Comparison of ENCODE assay signal across 11 mouse cellular contexts in the genomic region with DNA sequence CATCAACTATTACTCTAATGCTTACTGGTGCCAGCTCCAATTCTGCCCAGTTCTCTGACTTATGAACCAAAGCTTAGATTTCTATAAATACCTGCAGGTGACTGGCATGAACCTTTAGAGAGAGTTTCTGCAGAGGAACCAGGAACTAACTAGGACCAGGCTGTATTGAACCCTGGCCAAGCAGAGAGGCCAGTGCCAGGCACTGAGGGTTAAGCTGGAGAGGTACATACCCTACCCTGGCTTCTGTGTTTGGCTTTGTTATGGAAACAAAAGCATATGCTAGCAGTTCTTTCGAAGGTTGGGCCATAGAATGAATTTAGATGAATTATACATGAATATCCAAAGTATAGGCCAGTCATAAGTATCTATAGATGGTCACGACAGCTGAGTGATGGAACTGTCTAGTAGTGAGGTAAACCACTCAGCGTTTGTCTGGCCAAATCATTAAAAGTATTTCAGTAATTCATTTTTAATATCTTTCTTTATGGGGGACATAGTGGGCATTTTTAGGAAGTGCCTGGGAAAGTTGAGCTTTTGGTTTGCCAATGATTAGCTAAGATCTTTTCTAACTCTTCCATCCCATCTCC.
DNase-seq lines count a peak whose midpoint lies in the region; ATAC-seq and TF ChIP-seq lines count a peak whose summit lies in the region.
"Had no signal": no experiment of that assay in that cellular context is flagged by ENCODE, and none has a peak within 500 bp of the region (broad histone marks: within the 10 kb centered on the region; RNA-seq: fewer than 3 reads in every experiment).

No protein-coding gene starts in this region.

- no peak overlapping the region for H3K27ac ChIP-seq in heart, embryonic 15.5 days
- H3K27ac ChIP-seq in layer of hippocampus, adult 2 months: peak overlapping the region; percentile 85
- H3K27ac ChIP-seq in forebrain, embryonic 13.5 days: no peak overlapping the region
- H3K27ac ChIP-seq in forebrain, postnatal 0 days (ENCODE audit: low read depth, low read length): no peak overlapping the region; the same call in 1 of the 2 replicates
- H3K27ac ChIP-seq: embryonic facial prominence, embryonic 15.5 days; heart, embryonic 10.5 days; macrophage had no signal

- 0 out of 2 replicates have a peak, but pooled peaks cover 6% of the 10 kb centered on the region for H3K4me1 ChIP-seq in heart, embryonic 15.5 days (replicated peaks)
- peaks cover 17% of the 10 kb centered on the region for H3K4me1 ChIP-seq in forebrain, embryonic 13.5 days
- no peaks in the 10 kb centered on the region for H3K4me1 ChIP-seq in forebrain, postnatal 0 days (ENCODE audit: insufficient read depth)

- 60% methylated on average over 3 of the region's 3 CpGs for WGBS in heart, embryonic 15.5 days
- WGBS in forebrain, embryonic 13.5 days: 48% methylated on average over 3 of the region's 3 CpGs
- WGBS in forebrain, postnatal 0 days: 41% methylated on average over 3 of the region's 3 CpGs

- no peak for ATAC-seq in heart, embryonic 15.5 days (replicated peaks; ENCODE audit: insufficient number of reproducible peaks, insufficient read depth, low FRiP score, low read depth)
- peak; percentile 58 for ATAC-seq in forebrain, embryonic 13.5 days
- ATAC-seq in forebrain, postnatal 0 days: no peak; the same call in 1 of the 2 replicates

- H3K27me3 ChIP-seq in heart, embryonic 15.5 days: no peaks in the 10 kb centered on the region
- H3K27me3 ChIP-seq in forebrain, embryonic 13.5 days: no peaks in the 10 kb centered on the region; the same call in 1 of the 2 replicates
- no peaks in the 10 kb centered on the region for H3K27me3 ChIP-seq in forebrain, postnatal 0 days (ENCODE audit: insufficient read depth, low read length)
- H3K27me3 ChIP-seq: embryonic facial prominence, embryonic 15.5 days had no signal

- H3K9me3 ChIP-seq in heart, embryonic 15.5 days (replicated peaks): no peaks in the 10 kb centered on the region
- no peaks in the 10 kb centered on the region for H3K9me3 ChIP-seq in forebrain, embryonic 13.5 days (replicated peaks)
- no peaks in the 10 kb centered on the region for H3K9me3 ChIP-seq in forebrain, postnatal 0 days (ENCODE audit: low read length)
- H3K9me3 ChIP-seq: embryonic facial prominence, embryonic 15.5 days; heart, embryonic 10.5 days had no signal

- H3K4me2 ChIP-seq in heart, embryonic 15.5 days: peak overlapping the region; percentile 58
- H3K4me2 ChIP-seq in forebrain, embryonic 13.5 days: peak overlapping the region; percentile 44; the same call in 1 of the 2 replicates
- H3K4me2 ChIP-seq in forebrain, postnatal 0 days (ENCODE audit: low read depth): 0 out of 2 replicates have a peak overlapping the region, but pooled peaks have one; percentile 40

- H3K36me3 ChIP-seq in heart, embryonic 15.5 days: no peaks in the 10 kb centered on the region
- H3K36me3 ChIP-seq in forebrain, embryonic 13.5 days (ENCODE audit: poor library complexity, severe bottlenecking): no peaks in the 10 kb centered on the region
- H3K36me3 ChIP-seq in forebrain, postnatal 0 days (ENCODE audit: insufficient read depth): no peaks in the 10 kb centered on the region
- H3K36me3 ChIP-seq: embryonic facial prominence, embryonic 15.5 days; heart, embryonic 10.5 days had no signal

- TF ChIP-seq CTCF in layer of hippocampus, adult 2 months (conservative IDR thresholded peaks at IDR 0.05): no peak
- TF ChIP-seq CTCF in forebrain, postnatal 0 days (IDR thresholded peaks at IDR 0.05; ENCODE audit: low read depth): no peak

- H3K4me3 ChIP-seq in heart, embryonic 15.5 days: no peak overlapping the region
- H3K4me3 ChIP-seq in layer of hippocampus, adult 2 months: no peak overlapping the region
- H3K4me3 ChIP-seq in forebrain, embryonic 13.5 days: no peak overlapping the region
- no peak overlapping the region; the same call in 1 of the 2 replicates for H3K4me3 ChIP-seq in forebrain, postnatal 0 days (ENCODE audit: low read depth, low read length)
- H3K4me3 ChIP-seq: embryonic facial prominence, embryonic 15.5 days had no signal

- no peak overlapping the region for H3K9ac ChIP-seq in heart, embryonic 15.5 days
- no peak overlapping the region for H3K9ac ChIP-seq in forebrain, embryonic 13.5 days
- no peak overlapping the region for H3K9ac ChIP-seq in forebrain, postnatal 0 days
- H3K9ac ChIP-seq: embryonic facial prominence, embryonic 15.5 days had no signal

- DNase-seq in heart, postnatal 25 days (ENCODE audit: low spot score): no peak
- DNase-seq in layer of hippocampus, adult 2 months (ENCODE audit: low spot score in 2 of 2): no peak
- no peak for DNase-seq in layer of hippocampus, postnatal 25 days (ENCODE audit: extremely low spot score in 1 of 2, low spot score in 1 of 2)
- no peak for DNase-seq in forebrain, postnatal 0 days
- DNase-seq in right cerebral cortex, postnatal 36 days (ENCODE audit: low spot score in 2 of 2): no peak
- DNase-seq in lung, postnatal 14 days: no peak

- intact Hi-C loops in heart, postnatal 25 days (cut with DNase I): loop anchor here (2.0 to 10.0 kb wide), 2 partner anchors 272 to 1864 kb away; no protein-coding TSS in a partner anchor
